ENCODE assay signal across 25 mouse cellular contexts in genomic region chr6:40411085-40411484, GRCm38 (mm10). TPM values are rescaled to one million over a fixed set of nuclear protein-coding genes. Genes with fewer than 3 reads are reported as not detected.
"Had no signal": no experiment of that assay in that cellular context is flagged by ENCODE, and none has a peak within 500 bp of the region (broad histone marks: within the 10 kb centered on the region; RNA-seq: fewer than 3 reads in every experiment).

No protein-coding gene starts in this region.

- H3K4me1 ChIP-seq: limb, embryonic 13.5 days; liver, embryonic 13.5 days; midbrain, embryonic 12.5 days had no signal

- H3K4me3 ChIP-seq: layer of hippocampus, adult 2 months; left cerebral cortex, adult 2 months; limb, embryonic 13.5 days; liver, embryonic 13.5 days; midbrain, embryonic 12.5 days had no signal

- DNase-seq: kidney, adult 2 months; kidney, postnatal 25 days; layer of hippocampus, postnatal 36 days; liver, embryonic 13.5 days; lung, adult 2 months; lung, postnatal 14 days; lung, postnatal 4 days; thymus, adult 2 months; thymus, postnatal 25 days had no signal

- H3K36me3 ChIP-seq: liver, embryonic 13.5 days had no signal

- H3K9ac ChIP-seq: limb, embryonic 13.5 days; liver, embryonic 13.5 days; midbrain, embryonic 12.5 days had no signal

- H3K4me2 ChIP-seq: limb, embryonic 13.5 days; liver, embryonic 13.5 days; midbrain, embryonic 12.5 days had no signal

- H3K27me3 ChIP-seq: limb, embryonic 13.5 days; liver, embryonic 13.5 days; midbrain, embryonic 12.5 days had no signal

- H3K27ac ChIP-seq: kidney, postnatal 0 days; layer of hippocampus, adult 2 months; left cerebral cortex, adult 2 months; limb, embryonic 13.5 days; liver, embryonic 13.5 days; midbrain, embryonic 12.5 days; stomach, postnatal 0 days had no signal

- H3K9me3 ChIP-seq: limb, embryonic 13.5 days; liver, embryonic 13.5 days; midbrain, embryonic 12.5 days had no signal

RNA-seq across cellular contexts. Expression of gene Wee2, which starts 27.8 kb away (rescaled TPM):
- total RNA-seq: layer of hippocampus, adult 2 months; layer of hippocampus, postnatal 10 days; liver, adult 2 months; megakaryocyte, adult 5-6 weeks had no signal
- polyA plus RNA-seq: kidney, adult 2 months; large intestine, adult 2 months; limb, embryonic 13.5 days; liver, adult 2 months; liver, embryonic 13.5 days; liver, embryonic 16.5 days; lung, adult 2 months; lung, embryonic 16.5 days; midbrain, embryonic 12.5 days; small intestine, adult 2 months; spleen, adult 2 months; stomach, embryonic 14.5 days; stomach, postnatal 0 days; urinary bladder, adult 2 months had no signal
